Comparison of ENCODE assay signal across 16 mouse cellular contexts in genomic region chr4:22970495-22970894, GRCm38 (mm10).
A peak's percentile ranks its signal among the peaks of the same experiment; 100 is the strongest.
DNase-seq lines count a peak whose midpoint lies in the region; ATAC-seq and TF ChIP-seq lines count a peak whose summit lies in the region.
"Had no signal": no experiment of that assay in that cellular context is flagged by ENCODE, and none has a peak within 500 bp of the region (broad histone marks: within the 10 kb centered on the region; RNA-seq: fewer than 3 reads in every experiment).

No protein-coding gene starts in this region.

- TF ChIP-seq CTCF in forebrain, postnatal 0 days (IDR thresholded peaks at IDR 0.05; ENCODE audit: low read depth) = no peak

- H3K4me3 ChIP-seq in kidney, embryonic 15.5 days (replicated peaks) = no peak overlapping the region
- no peak overlapping the region for H3K4me3 ChIP-seq in forebrain, postnatal 0 days (ENCODE audit: low read depth, low read length)
- H3K4me3 ChIP-seq in midbrain, embryonic 13.5 days (replicated peaks) = no peak overlapping the region
- H3K4me3 ChIP-seq: embryonic facial prominence, embryonic 13.5 days; intestine, embryonic 15.5 days; layer of hippocampus, adult 2 months; liver, embryonic 12.5 days had no signal

- no peaks in the 10 kb centered on the region for H3K4me1 ChIP-seq in kidney, embryonic 15.5 days
- H3K4me1 ChIP-seq in forebrain, postnatal 0 days (ENCODE audit: insufficient read depth) = 0 out of 2 replicates have a peak, but pooled peaks cover 3% of the 10 kb centered on the region
- H3K4me1 ChIP-seq in midbrain, embryonic 13.5 days (replicated peaks) = peaks cover 26% of the 10 kb centered on the region
- H3K4me1 ChIP-seq: embryonic facial prominence, embryonic 13.5 days; intestine, embryonic 15.5 days; liver, embryonic 12.5 days had no signal

- H3K4me2 ChIP-seq in kidney, embryonic 15.5 days = no peak overlapping the region
- no peak overlapping the region for H3K4me2 ChIP-seq in forebrain, postnatal 0 days (ENCODE audit: low read depth)
- H3K4me2 ChIP-seq in midbrain, embryonic 13.5 days (replicated peaks) = 0 out of 2 replicates have a peak overlapping the region, but pooled peaks have one; percentile 20
- H3K4me2 ChIP-seq: embryonic facial prominence, embryonic 13.5 days; intestine, embryonic 15.5 days; liver, embryonic 12.5 days had no signal

- WGBS in kidney, embryonic 15.5 days = 5% methylated on average over 5 of the region's 5 CpGs
- WGBS in forebrain, postnatal 0 days = 6% methylated on average over 5 of the region's 5 CpGs
- WGBS in midbrain, embryonic 13.5 days = 0% methylated on average over 5 of the region's 5 CpGs

- peak; percentile 62; the same call in 1 of the 2 replicates for ATAC-seq in kidney, embryonic 15.5 days (replicated peaks; ENCODE audit: low FRiP score)
- ATAC-seq in forebrain, postnatal 0 days = no peak
- ATAC-seq in midbrain, embryonic 13.5 days = peak; percentile 75
- ATAC-seq: intestine, embryonic 15.5 days; liver, embryonic 12.5 days; lung, postnatal 0 days had no signal

- H3K36me3 ChIP-seq in kidney, embryonic 15.5 days = no peaks in the 10 kb centered on the region
- H3K36me3 ChIP-seq in forebrain, postnatal 0 days (ENCODE audit: insufficient read depth) = no peaks in the 10 kb centered on the region
- no peaks in the 10 kb centered on the region for H3K36me3 ChIP-seq in midbrain, embryonic 13.5 days
- H3K36me3 ChIP-seq: embryonic facial prominence, embryonic 13.5 days; G1E; intestine, embryonic 15.5 days; liver, embryonic 12.5 days had no signal

- no peaks in the 10 kb centered on the region for H3K9me3 ChIP-seq in kidney, embryonic 15.5 days (replicated peaks)
- H3K9me3 ChIP-seq in forebrain, postnatal 0 days (ENCODE audit: low read length) = no peaks in the 10 kb centered on the region
- no peaks in the 10 kb centered on the region for H3K9me3 ChIP-seq in midbrain, embryonic 13.5 days
- H3K9me3 ChIP-seq: embryonic facial prominence, embryonic 13.5 days; G1E; intestine, embryonic 15.5 days; liver, embryonic 12.5 days had no signal

- no peaks in the 10 kb centered on the region for H3K27me3 ChIP-seq in kidney, embryonic 15.5 days
- H3K27me3 ChIP-seq in forebrain, postnatal 0 days (ENCODE audit: insufficient read depth, low read length) = no peaks in the 10 kb centered on the region
- H3K27me3 ChIP-seq in midbrain, embryonic 13.5 days = no peaks in the 10 kb centered on the region
- H3K27me3 ChIP-seq: embryonic facial prominence, embryonic 13.5 days; intestine, embryonic 15.5 days; liver, embryonic 12.5 days had no signal

- no peak overlapping the region for H3K27ac ChIP-seq in kidney, embryonic 15.5 days
- H3K27ac ChIP-seq in forebrain, postnatal 0 days (ENCODE audit: low read depth, low read length) = no peak overlapping the region
- peak overlapping the region; percentile 75 for H3K27ac ChIP-seq in midbrain, embryonic 13.5 days
- H3K27ac ChIP-seq: embryonic facial prominence, embryonic 13.5 days; intestine, embryonic 15.5 days; layer of hippocampus, adult 2 months; liver, embryonic 12.5 days had no signal

- no peak for DNase-seq in kidney, adult 8-10 months
- DNase-seq in forebrain, postnatal 0 days = peak; percentile 30
- DNase-seq in yolk sac, embryonic 10.5 days (ENCODE audit: low spot score) = peak; percentile 7
- DNase-seq in kidney, postnatal 10 days = no peak
- no peak for DNase-seq in right cerebral cortex, postnatal 36 days (ENCODE audit: low spot score in 2 of 2)
- DNase-seq in cerebellum, adult 11 months = no peak
- DNase-seq: B cell, adult 2 months; cerebellum, adult 9-10 months had no signal

- H3K9ac ChIP-seq in kidney, embryonic 15.5 days = no peak overlapping the region
- H3K9ac ChIP-seq in forebrain, postnatal 0 days = no peak overlapping the region
- H3K9ac ChIP-seq in midbrain, embryonic 13.5 days (replicated peaks) = 0 out of 2 replicates have a peak overlapping the region, but pooled peaks have one; percentile 14
- H3K9ac ChIP-seq: embryonic facial prominence, embryonic 13.5 days; intestine, embryonic 15.5 days; liver, embryonic 12.5 days had no signal

Comparison
In these comparisons a context has a peak if more than half of its experiments do, and no peak if none do; other contexts are left out.
1. DNase-seq: peak in forebrain, postnatal 0 days (single experiment) and yolk sac, embryonic 10.5 days (single experiment); none in kidney, adult 8-10 months (0 of 2), kidney, postnatal 10 days (single experiment), right cerebral cortex, postnatal 36 days (0 of 2) and cerebellum, adult 11 months (single experiment).